Mouse (Mus musculus): ENCODE data around the gene Cdh23.

DNA sequence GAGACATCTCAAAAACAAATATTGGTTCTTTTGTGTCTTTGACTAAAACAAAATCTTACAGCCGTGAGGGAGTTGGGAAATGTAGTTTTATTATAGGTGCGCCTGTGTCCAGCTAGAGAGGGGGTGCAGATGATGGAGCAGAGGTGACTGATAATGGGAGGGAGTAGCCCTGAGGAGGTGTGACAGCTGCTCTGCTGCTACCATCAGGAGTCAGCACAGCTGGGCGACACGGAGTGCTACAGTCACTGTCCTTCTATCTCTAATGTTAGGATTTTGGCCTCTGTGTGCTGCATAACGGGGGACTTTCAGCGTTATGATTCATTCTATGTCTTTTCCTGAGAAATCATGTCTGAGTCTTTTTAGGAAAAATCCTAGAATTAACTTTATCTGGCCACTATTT lies 425.3 kb downstream of the Cdh23 start:
- no peak for TF ChIP-seq POLR2A (IDR thresholded peaks at IDR 0.05; ENCODE audit: insufficient read depth, low read depth, low read length)
- TF ChIP-seq CTCF (IDR thresholded peaks at IDR 0.05): no peak
- no peak for TF ChIP-seq EP300 (IDR thresholded peaks at IDR 0.05; ENCODE audit: insufficient read depth, low read depth, low read length)

Measured in heart, adult 2 months (tissue).